Mouse (Mus musculus) gastrocnemius, postnatal 36 days (tissue): ENCODE measurements around the gene 9130230L23Rik. TPM values are rescaled to one million over a fixed set of nuclear protein-coding genes. Genes with fewer than 3 reads are reported as not detected.
A peak's percentile ranks its signal among the peaks of the same experiment; 100 is the strongest.
"Not testable (repeated sequence)": the region's sequence is repeated elsewhere in the genome, so short reads cannot be mapped to it uniquely, and the experiment has no call there.

ENCODE experiments used
- DNase-seq, 2 experiments: peaks; one replicate each; pipeline ENCODE4 v3.0.0; 2022
- intact Hi-C: fragments of 180-260 bp; cut with DNase I; formaldehyde crosslinking; loops from one replicate; pipeline ENCODE4 v1.15.1; 2025
- total RNA-seq, 2 experiments: library from RNA; stranded (reverse); gene quantifications; 2 replicates each; pipeline ENCODE4 v1.2.3; 2021

Gene 9130230L23Rik
- total RNA-seq, 2 experiments from 2014 or later = not detected

GRCm38 (mm10) chr5:66008245-66008967, 4.3 kb upstream of the 9130230L23Rik start:
- DNase-seq = no peak
- intact Hi-C loops = no loop called here

- intact Hi-C loops = no loop called here
- no peak for DNase-seq
Observed at GRCm38 (mm10) chr5:66005041-66005678, 1.1 kb upstream of the 9130230L23Rik start.

GRCm38 (mm10) chr5:66001232-66001631, 2.9 kb downstream of the 9130230L23Rik start:
- DNase-seq = no peak

GRCm38 (mm10) chr5:66000567-66001125, 3.4 kb downstream of the 9130230L23Rik start:
- DNase-seq = no peak
- intact Hi-C loops = no loop called here

More at GRCm38 (mm10) chr5:66001232-66001631, 2.9 kb downstream of the 9130230L23Rik start:
- intact Hi-C loops = no loop called here

- intact Hi-C loops = no loop called here
- peak; percentile 16 to 20 for DNase-seq
Observed at GRCm38 (mm10) chr5:66000074-66000473, 4.0 kb downstream of the 9130230L23Rik start.

GRCm38 (mm10) chr5:65999106-65999505, 5.0 kb downstream of the 9130230L23Rik start:
- intact Hi-C loops = no loop called here
- DNase-seq = no peak

GRCm38 (mm10) chr5:65997813-65998212, 6.3 kb downstream of the 9130230L23Rik start:
- intact Hi-C loops = no loop called here
- DNase-seq = no peak

GRCm38 (mm10) chr5:65994643-65995042, 9.4 kb downstream of the 9130230L23Rik start:
- DNase-seq = no peak
- intact Hi-C loops = no loop called here

- DNase-seq = no peak
- intact Hi-C loops = no loop called here
Observed at GRCm38 (mm10) chr5:65991191-65991590, 12.9 kb downstream of the 9130230L23Rik start.

GRCm38 (mm10) chr5:65987004-65987403, 17.1 kb downstream of the 9130230L23Rik start:
- DNase-seq, intact Hi-C loops: not testable (repeated sequence)

GRCm38 (mm10) chr5:65986426-65986825, 17.7 kb downstream of the 9130230L23Rik start:
- DNase-seq = no peak
- intact Hi-C loops = no loop called here

GRCm38 (mm10) chr5:65975731-65976130, 28.4 kb downstream of the 9130230L23Rik start:
- no peak for DNase-seq
- intact Hi-C loops = no loop called here

GRCm38 (mm10) chr5:65973189-65973588, 30.9 kb downstream of the 9130230L23Rik start:
- no peak for DNase-seq
- intact Hi-C loops = no loop called here

GRCm38 (mm10) chr5:65968004-65968403, 36.1 kb downstream of the 9130230L23Rik start:
- no peak for DNase-seq
- intact Hi-C loops = no loop called here

- intact Hi-C loops = no loop called here
- no peak for DNase-seq
Observed at GRCm38 (mm10) chr5:65967091-65967490, 37.0 kb downstream of the 9130230L23Rik start.

- DNase-seq = no peak
Observed at GRCm38 (mm10) chr5:65965771-65966279, 38.3 kb downstream of the 9130230L23Rik start.

GRCm38 (mm10) chr5:65963291-65963690, 40.8 kb downstream of the 9130230L23Rik start:
- intact Hi-C loops = no loop called here
- DNase-seq = no peak

More at GRCm38 (mm10) chr5:65965771-65966279, 38.3 kb downstream of the 9130230L23Rik start:
- intact Hi-C loops = no loop called here

GRCm38 (mm10) chr5:65960597-65960950, 43.5 kb downstream of the 9130230L23Rik start:
- DNase-seq = peak in 1 of 2 experiments; percentile 31
- intact Hi-C loops = no loop called here

GRCm38 (mm10) chr5:65959893-65960596, 44.0 kb downstream of the 9130230L23Rik start:
- DNase-seq = no peak
- intact Hi-C loops = no loop called here

- no peak for DNase-seq
- intact Hi-C loops = no loop called here
Observed at GRCm38 (mm10) chr5:65958597-65958996, 45.5 kb downstream of the 9130230L23Rik start.
